Mouse (Mus musculus) forebrain, embryonic 16.5 days (tissue): ENCODE data around the gene Slc35d1. TPM values are rescaled to one million over a fixed set of nuclear protein-coding genes. Genes with fewer than 3 reads are reported as not detected.
A peak's percentile ranks its signal among the peaks of the same experiment; 100 is the strongest.

Experiments
- ATAC-seq: fragments of 200-750 bp; cut with Nextera tagmentation; 2 replicates; pipeline ENCODE4 v1.8.0; 2017; ENCODE audit warnings: mild to moderate bottlenecking, moderate library complexity
- H3K27ac ChIP-seq: fragments of 300-500 bp; sonication (generic); 2 replicates; pipeline ENCODE4 v1.5.1; 2014; ENCODE audit warnings: low read length, control low read depth
- H3K27me3 ChIP-seq: fragments of 300-500 bp; sonication (generic); replicated peaks from 2 replicates; pipeline ENCODE4 v1.6.1; 2014; ENCODE audit warnings: low read length; ENCODE audit not compliant: control insufficient read depth, insufficient read depth
- H3K36me3 ChIP-seq: fragments of 300-500 bp; sonication (generic); 2 replicates; pipeline ENCODE4 v1.6.1; 2014; ENCODE audit not compliant: control insufficient read depth, insufficient read depth
- H3K4me1 ChIP-seq: fragments of 300-500 bp; sonication (generic); replicated peaks from 2 replicates; pipeline ENCODE4 v1.6.1; 2014; ENCODE audit warnings: low read length; ENCODE audit not compliant: control insufficient read depth, insufficient read depth
- H3K4me2 ChIP-seq: fragments of 300-500 bp; sonication (generic); 2 replicates; pipeline ENCODE4 v1.6.1; 2014; ENCODE audit warnings: mild to moderate bottlenecking, low read length, control low read depth
- H3K4me3 ChIP-seq: fragments of 300-500 bp; sonication (generic); replicated peaks from 2 replicates; pipeline ENCODE4 v1.5.1; 2014; ENCODE audit warnings: mild to moderate bottlenecking, low read length, control low read depth
- H3K9ac ChIP-seq: fragments of 300-500 bp; sonication (generic); replicated peaks from 2 replicates; pipeline ENCODE4 v1.6.1; 2014; ENCODE audit warnings: low read depth, low read length, control low read depth
- H3K9me3 ChIP-seq: fragments of 300-500 bp; sonication (generic); 2 replicates; pipeline ENCODE4 v1.6.1; 2016; ENCODE audit warnings: low read length; ENCODE audit not compliant: control insufficient read depth
- WGBS: fragments of 180-500 bp; shearing (Covaris S2); extraction: QIAGEN DNeasy Blood & Tissue Kit; methylation state at CpG from one replicate; pipeline ENCODE4 v1.1.7; 2014; 5-methylcytosine and 5-hydroxymethylcytosine counted together
- polyA plus RNA-seq: library from polyadenylated mRNA; unstranded; fragments of >200 nt; fragmentation: Nextera tagmentation; extraction: Ambion mirVana; gene quantifications from 2 replicates; pipeline ENCODE4 v1.2.1, GENCODE M21; 2015

The Slc35d1 gene
- polyA plus RNA-seq, 1 experiment from 2014 or later, result 5.8 TPM

- peak overlapping the region; percentile 73 for H3K4me2 ChIP-seq
- no peak for ATAC-seq
Observed at GRCm38 (mm10) chr4:103120874-103121389, 94.0 kb downstream of the Slc35d1 start.

More at GRCm38 (mm10) chr4:103120874-103121389, 94.0 kb downstream of the Slc35d1 start:
- peaks cover 16% of the 10 kb centered on the region for H3K4me1 ChIP-seq
- 86% methylated on average over 9 of the region's 9 CpGs for WGBS
- no peaks in the 10 kb centered on the region for H3K9me3 ChIP-seq
- no peaks in the 10 kb centered on the region for H3K36me3 ChIP-seq
- no peak overlapping the region for H3K4me3 ChIP-seq
- H3K27me3 ChIP-seq, result no peaks in the 10 kb centered on the region
- H3K27ac ChIP-seq, result no peak overlapping the region
- no peak overlapping the region for H3K9ac ChIP-seq

Other genes starting within 250 kb of the Slc35d1 start
- gene Tctex1d1, start 236.6 kb downstream of the Slc35d1 start, polyA plus RNA-seq, result 0.53 and 1.1 TPM in 2 replicates
- 0.37 and 0.41 TPM in 2 replicates for gene Insl5, start 188.3 kb downstream of the Slc35d1 start, polyA plus RNA-seq
- gene Mier1, start 100.8 kb downstream of the Slc35d1 start, polyA plus RNA-seq, result 34.0 and 38.7 TPM in 2 replicates
- gene Wdr78, start 100.6 kb downstream of the Slc35d1 start, polyA plus RNA-seq, result 3.8 and 4.6 TPM in 2 replicates
- not detected in 2 replicates for gene 4921539E11Rik, start 75.7 kb upstream of the Slc35d1 start, polyA plus RNA-seq
- gene Oma1, start 98.6 kb upstream of the Slc35d1 start, polyA plus RNA-seq, result 15.1 and 21.6 TPM in 2 replicates